Mouse (Mus musculus) v-Abl transformed pro-B cells (cell line): Measurements from ENCODE around the gene Irf4.

Source experiments
- in situ Hi-C, 2 experiments: fragments of 400-800 bp; cut with MboI; formaldehyde crosslinking; loops; one replicate each; pipeline ENCODE4 v1.15.1; 2025; ENCODE audit not compliant: unreplicated experiment in 2 of 2

Gene Irf4

DNA sequence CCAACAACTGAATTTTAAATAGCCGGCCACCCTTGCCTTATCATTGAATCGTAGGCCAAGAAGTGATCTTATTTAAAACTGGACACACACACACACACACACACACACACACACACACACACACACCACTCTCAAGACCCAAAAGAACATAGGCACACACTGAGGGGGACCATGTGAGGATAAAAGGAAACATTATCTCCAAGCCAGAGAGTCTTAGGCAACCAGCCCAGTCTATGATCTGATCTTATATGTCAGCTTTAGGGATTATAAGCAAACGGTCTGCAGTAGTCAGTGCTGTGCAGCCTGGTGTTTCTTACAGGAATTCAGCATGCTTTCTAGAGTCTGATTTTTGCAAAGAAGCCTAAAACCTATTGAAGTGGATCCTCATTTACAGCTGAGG is 43.7 kb downstream of the Irf4 start:
- in situ Hi-C loops: no loop called here

DNA sequence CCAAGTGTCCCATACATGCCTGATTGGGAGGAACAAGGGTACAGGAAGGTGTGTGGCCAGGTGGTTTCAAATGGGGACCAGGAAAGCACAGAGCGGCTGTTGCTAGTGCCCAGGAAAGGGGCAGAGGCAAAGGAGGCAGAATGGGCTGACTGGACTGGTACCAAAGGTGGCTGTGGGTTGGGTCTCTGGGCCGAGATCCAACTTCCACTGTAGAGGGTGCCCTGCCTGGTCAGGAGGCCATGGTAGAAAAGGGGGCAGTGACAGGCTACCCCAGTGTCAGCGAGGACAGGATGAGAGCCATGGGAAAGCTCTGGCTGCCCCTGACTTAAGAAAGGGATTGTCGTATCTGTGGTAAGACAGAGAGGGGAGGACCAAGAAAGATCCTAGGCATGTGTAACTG is 44.2 kb downstream of the Irf4 start:
- in situ Hi-C loops: no loop called here

DNA sequence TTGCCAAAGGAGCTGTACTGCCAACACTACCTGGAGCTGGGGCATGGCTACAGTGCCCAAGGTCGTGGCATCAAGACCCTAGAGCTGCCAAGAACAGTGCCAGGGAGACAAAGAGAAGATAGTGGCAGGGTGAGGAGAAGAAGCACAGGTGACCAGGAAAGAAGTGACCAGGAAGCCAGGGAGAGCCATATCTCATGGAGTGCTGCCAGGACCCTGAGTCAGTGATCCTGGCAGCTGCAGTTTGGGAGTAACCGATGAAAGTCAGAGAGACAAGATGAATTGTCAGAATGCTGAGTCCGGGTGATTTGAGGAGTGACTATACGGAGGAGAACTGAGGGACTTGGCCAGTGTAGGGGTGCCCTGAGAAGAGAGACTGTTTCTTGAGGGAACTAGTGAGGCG is 44.6 kb downstream of the Irf4 start:
- in situ Hi-C loops: no loop called here

DNA sequence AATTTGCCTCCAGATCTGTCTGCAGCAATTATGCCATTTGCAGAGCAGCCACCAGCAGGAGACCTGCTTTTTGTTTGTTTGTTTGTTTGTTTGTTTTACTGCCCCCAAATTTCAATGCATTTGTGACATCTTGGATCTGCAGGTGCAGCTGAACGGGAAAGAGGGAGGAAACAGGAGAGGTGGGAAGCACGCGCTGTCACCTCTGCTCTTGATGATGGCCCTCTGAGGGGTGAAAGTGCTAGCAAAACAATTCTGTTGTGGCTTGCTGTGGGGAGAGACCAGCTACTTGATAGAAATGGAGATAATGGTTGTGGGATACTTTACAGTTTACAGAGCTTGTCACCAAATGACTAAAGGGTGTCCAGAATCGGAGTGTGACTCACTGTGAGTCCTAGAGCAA is 46.9 kb downstream of the Irf4 start:
- in situ Hi-C loops: no loop called here

DNA sequence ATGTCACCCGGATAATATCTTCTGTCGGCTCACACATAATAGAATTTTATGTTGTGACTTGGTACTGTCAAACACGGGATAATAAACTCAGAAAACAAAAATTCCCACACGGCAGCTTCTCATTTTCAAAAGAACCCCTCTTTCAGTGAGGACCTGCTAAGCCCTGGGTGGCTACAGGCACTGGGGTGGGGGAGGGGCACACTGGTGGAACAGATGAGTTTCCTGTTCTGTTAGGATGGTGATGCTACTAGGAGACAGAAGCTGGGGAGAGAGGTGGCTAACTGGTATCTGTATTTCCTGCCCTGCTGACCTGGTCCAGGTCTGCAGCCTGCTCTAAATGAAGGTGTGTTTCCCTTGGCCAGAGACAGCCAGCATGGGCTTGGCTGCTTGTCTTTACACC is 52.9 kb downstream of the Irf4 start:
- in situ Hi-C loops: no loop called here

DNA sequence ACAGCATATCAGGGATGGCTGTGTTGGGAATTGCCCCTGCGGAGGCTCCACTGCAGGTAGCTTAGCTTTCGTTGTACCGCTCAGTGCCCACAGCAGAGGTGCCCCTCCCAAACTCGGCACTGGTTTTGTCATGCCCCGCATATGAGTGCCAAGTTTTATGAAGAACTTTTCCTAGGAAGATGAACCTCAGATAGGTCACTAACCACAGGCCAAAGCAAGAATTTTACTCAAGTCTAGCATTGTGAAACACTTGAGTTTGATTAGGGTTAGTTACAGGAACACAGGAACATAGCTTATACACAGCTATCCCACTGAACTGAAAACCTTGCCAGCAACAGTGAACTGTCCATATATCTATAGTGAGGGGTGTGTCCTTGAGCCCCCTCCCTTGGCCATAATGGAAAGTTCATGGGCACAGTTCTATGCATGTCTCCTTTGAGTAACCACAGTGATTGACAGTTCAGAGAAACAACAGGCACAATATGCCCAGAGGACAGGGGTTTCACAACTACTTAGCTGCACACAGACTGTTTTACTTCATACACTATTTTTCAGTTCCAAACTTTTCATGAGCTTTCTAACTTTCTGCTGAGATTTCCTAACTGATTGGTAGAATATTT is 53.4 kb downstream of the Irf4 start:
- in situ Hi-C loops: no loop called here

DNA sequence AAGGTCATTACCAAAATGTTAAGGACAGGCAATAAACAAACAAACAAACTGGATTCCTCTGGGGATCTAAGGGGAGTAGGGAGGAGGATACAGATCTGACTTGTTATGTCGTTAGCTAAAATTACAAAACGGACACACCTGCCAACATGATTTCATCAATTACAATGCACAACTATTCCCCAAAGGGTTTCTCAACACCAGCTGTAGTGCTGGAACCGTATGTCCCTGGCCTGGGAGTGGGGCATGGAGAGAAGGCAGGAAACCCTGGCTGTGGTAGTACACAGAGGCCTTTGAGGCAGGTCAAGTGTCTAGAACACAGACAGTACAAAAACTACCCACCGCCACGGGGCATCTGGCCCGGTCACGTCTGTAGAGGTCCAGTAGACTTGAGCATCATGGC is 60.2 kb downstream of the Irf4 start:
- in situ Hi-C loops: no loop called here

DNA sequence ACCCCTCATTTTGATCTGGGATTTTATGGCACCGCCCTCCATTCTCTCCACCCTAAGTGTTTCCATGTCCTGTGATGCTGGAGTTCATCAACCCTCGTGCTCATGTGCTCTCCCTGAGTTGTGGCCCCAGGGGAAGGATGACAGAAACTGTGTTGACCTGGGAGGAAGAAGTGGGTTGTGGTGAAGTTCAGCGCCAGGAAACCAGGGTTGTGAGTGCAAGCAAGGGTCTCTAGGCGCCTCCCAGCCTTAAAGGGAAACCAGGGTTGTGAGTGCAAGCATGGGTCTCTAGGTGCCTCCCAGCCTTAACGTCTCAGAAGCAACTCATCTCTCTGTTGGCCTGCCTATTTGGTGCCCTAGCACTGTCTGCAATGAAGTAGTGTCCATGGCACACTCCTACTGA is 64.4 kb downstream of the Irf4 start:
- in situ Hi-C loops: no loop called here

DNA sequence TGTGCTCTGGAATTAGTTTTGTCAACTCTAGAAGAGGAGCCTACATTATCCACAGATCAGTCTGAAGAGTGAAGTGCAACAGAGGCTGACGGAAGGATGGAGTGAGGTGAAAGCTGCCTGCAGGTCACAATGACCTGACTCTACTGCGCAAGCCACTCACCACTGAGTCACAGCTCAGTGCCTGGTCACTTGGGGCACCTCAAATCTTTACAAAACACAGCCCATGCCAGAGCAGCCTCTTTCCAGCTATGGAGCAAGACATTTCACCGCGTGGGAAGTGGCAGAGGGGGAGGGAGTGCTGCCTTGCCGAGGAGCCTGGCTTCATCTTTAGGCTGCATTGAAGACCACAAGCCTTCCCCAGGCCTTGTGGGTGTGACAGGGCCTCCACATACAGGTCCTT is 65.2 kb downstream of the Irf4 start:
- in situ Hi-C loops: no loop called here
